Mouse (Mus musculus): Measurements from ENCODE around the gene Galp. TPM values are rescaled to one million over a fixed set of nuclear protein-coding genes. Genes with fewer than 3 reads are reported as not detected.
A peak's percentile ranks its signal among the peaks of the same experiment; 100 is the strongest.

The Galp gene
- polyA plus RNA-seq, 1 experiment from 2014 or later, result not detected

DNA sequence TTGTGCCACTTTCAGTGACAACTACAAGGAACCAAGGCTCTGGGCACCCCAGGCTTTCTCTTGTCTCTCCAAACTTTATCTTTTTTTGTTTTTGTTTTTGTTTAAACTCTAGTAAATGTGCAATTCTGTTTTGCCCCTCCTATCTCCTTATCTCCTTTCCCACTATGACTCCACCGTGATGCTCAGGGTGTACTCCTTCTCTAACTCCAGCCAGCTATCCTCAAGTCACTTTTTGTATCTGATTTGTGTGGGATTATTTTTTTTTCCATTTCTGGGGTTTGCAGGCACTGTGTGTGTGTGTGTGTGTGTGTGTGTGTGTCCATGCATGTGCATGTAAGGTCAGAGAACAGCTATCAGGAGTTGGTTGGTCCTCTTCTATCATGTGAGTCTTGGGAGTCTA is 39.4 kb upstream of the Galp start:
- H3K9ac ChIP-seq (ENCODE audit: low read length), result no peak overlapping the region
- no peak for ATAC-seq (ENCODE audit: insufficient read depth, low FRiP score)
- no peaks in the 10 kb centered on the region for H3K9me3 ChIP-seq (replicated peaks; ENCODE audit: control insufficient read depth, low read length)
- H3K4me2 ChIP-seq (ENCODE audit: low read depth, low read length), result no peak overlapping the region
- 59% methylated on average over 1 of the region's 1 CpGs for WGBS
- H3K27me3 ChIP-seq (ENCODE audit: control insufficient read depth, insufficient read depth, low read length), result no peaks in the 10 kb centered on the region
- H3K27ac ChIP-seq (ENCODE audit: low read length), result no peak overlapping the region
- H3K4me3 ChIP-seq (replicated peaks; ENCODE audit: low read length), result no peak overlapping the region
- peaks cover 21% of the 10 kb centered on the region for H3K4me1 ChIP-seq (ENCODE audit: control insufficient read depth, insufficient read depth, low read length)
- H3K36me3 ChIP-seq (ENCODE audit: control insufficient read depth, insufficient read depth, low read length), result no peaks in the 10 kb centered on the region

DNA sequence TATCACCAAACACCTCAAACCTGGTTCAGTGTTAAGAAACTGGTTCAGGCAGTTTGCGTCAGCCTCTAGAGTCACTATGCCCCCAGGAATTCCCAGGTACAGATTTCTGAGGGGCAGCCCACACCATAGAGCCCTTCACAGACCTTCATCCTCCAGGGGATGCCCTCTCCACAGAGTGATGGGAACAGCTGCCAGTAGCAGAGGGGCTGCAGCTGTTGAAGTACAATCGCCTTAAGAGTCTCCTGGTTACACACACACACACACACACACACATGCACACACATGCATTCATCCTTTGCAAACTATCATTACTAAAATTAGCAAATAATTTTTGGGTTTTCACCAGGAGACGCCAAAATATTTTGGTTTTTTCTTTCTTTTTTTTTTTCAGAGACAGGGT is 37.3 kb upstream of the Galp start:
- no peak overlapping the region for H3K4me2 ChIP-seq (ENCODE audit: low read depth, low read length)
- WGBS, result 74% methylated on average over 3 of the region's 3 CpGs
- H3K9ac ChIP-seq (ENCODE audit: low read length), result no peak overlapping the region
- no peak overlapping the region for H3K4me3 ChIP-seq (replicated peaks; ENCODE audit: low read length)
- H3K27ac ChIP-seq (ENCODE audit: low read length), result 0 out of 2 replicates have a peak overlapping the region, but pooled peaks have one; percentile 27
- no peaks in the 10 kb centered on the region for H3K9me3 ChIP-seq (replicated peaks; ENCODE audit: control insufficient read depth, low read length)
- H3K4me1 ChIP-seq (ENCODE audit: control insufficient read depth, insufficient read depth, low read length), result peaks cover 10% of the 10 kb centered on the region
- no peak for ATAC-seq (ENCODE audit: insufficient read depth, low FRiP score)
- no peaks in the 10 kb centered on the region for H3K36me3 ChIP-seq (ENCODE audit: control insufficient read depth, insufficient read depth, low read length)
- H3K27me3 ChIP-seq (ENCODE audit: control insufficient read depth, insufficient read depth, low read length), result no peaks in the 10 kb centered on the region

DNA sequence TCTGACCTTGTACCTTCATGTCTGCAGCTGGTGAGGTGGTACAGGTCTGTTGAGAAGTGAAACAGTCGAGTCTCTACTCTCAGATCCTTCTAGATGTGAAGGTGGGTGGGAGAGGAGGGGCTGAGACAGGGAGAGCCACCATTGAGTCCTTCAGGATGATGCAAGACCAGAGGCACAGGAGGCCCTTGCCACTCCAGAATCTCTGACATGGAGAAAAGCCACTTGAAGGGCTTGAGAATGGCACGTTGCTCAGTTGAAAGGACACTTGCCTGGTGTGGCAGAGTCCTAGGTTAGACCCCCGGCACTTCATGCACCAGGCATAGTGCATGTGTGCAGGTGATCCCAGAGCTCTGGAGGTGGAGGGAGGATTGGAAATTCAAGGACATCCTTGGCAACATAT is 35.3 kb upstream of the Galp start:
- Histone ChIP-seq H3K4me3 (replicated peaks; ENCODE audit: low read length) (no peak overlapping the region), H3K9ac (ENCODE audit: low read length) (no peak overlapping the region), H3K9me3 (replicated peaks; ENCODE audit: control insufficient read depth, low read length) (no peaks in the 10 kb centered on the region), H3K4me2 (ENCODE audit: low read depth, low read length) (no peak overlapping the region), H3K36me3 (ENCODE audit: control insufficient read depth, insufficient read depth, low read length) (no peaks in the 10 kb centered on the region), H3K27ac (ENCODE audit: low read length) (no peak overlapping the region), H3K27me3 (ENCODE audit: control insufficient read depth, insufficient read depth, low read length) (no peaks in the 10 kb centered on the region), H3K4me1 (ENCODE audit: control insufficient read depth, insufficient read depth, low read length) (peaks cover 5% of the 10 kb centered on the region)
- WGBS, result 52% methylated on average over 3 of the region's 3 CpGs
- ATAC-seq (ENCODE audit: insufficient read depth, low FRiP score), result no peak

DNA sequence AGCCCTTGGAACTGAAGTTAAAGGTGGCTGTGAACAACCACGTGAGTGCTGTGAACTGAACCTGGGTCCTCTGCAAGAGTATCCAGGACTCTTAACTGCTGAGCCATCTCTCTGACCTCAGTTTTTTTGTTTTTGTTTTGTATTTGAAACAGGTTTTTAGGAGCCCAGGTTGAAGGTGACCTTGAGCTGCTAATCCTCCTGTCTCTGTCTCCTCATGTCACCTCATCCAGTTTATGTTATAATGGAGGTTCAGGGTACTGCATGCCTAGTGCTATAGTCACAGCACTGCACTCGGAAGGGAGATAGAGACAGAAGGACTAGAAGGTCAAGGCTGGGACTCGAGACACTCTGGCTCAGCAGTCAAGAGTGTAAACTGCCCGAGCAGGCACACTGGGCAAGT is 34.7 kb upstream of the Galp start:
- H3K4me3 ChIP-seq (replicated peaks; ENCODE audit: low read length), result no peak overlapping the region
- no peaks in the 10 kb centered on the region for H3K9me3 ChIP-seq (replicated peaks; ENCODE audit: control insufficient read depth, low read length)
- H3K27ac ChIP-seq (ENCODE audit: low read length), result no peak overlapping the region
- no peaks in the 10 kb centered on the region for H3K4me1 ChIP-seq (ENCODE audit: control insufficient read depth, insufficient read depth, low read length)
- H3K9ac ChIP-seq (ENCODE audit: low read length), result no peak overlapping the region
- 77% methylated on average over 4 of the region's 4 CpGs for WGBS
- ATAC-seq (ENCODE audit: insufficient read depth, low FRiP score), result no peak
- H3K27me3 ChIP-seq (ENCODE audit: control insufficient read depth, insufficient read depth, low read length), result no peaks in the 10 kb centered on the region
- H3K36me3 ChIP-seq (ENCODE audit: control insufficient read depth, insufficient read depth, low read length), result no peaks in the 10 kb centered on the region
- H3K4me2 ChIP-seq (ENCODE audit: low read depth, low read length), result no peak overlapping the region

- Histone ChIP-seq H3K4me1 (ENCODE audit: control insufficient read depth, insufficient read depth, low read length) (no peaks in the 10 kb centered on the region), H3K27me3 (ENCODE audit: control insufficient read depth, insufficient read depth, low read length) (no peaks in the 10 kb centered on the region), H3K9me3 (replicated peaks; ENCODE audit: control insufficient read depth, low read length) (no peaks in the 10 kb centered on the region), H3K4me2 (ENCODE audit: low read depth, low read length) (no peak overlapping the region), H3K36me3 (ENCODE audit: control insufficient read depth, insufficient read depth, low read length) (no peaks in the 10 kb centered on the region), H3K9ac (ENCODE audit: low read length) (no peak overlapping the region), H3K27ac (ENCODE audit: low read length) (no peak overlapping the region), H3K4me3 (replicated peaks; ENCODE audit: low read length) (no peak overlapping the region)
- no peak for ATAC-seq (ENCODE audit: insufficient read depth, low FRiP score)
- 42% methylated on average over 5 of the region's 5 CpGs for WGBS
These were observed 32.2 kb upstream of the Galp start for GRCm38 (mm10) chr7:6164671-6165070.

DNA sequence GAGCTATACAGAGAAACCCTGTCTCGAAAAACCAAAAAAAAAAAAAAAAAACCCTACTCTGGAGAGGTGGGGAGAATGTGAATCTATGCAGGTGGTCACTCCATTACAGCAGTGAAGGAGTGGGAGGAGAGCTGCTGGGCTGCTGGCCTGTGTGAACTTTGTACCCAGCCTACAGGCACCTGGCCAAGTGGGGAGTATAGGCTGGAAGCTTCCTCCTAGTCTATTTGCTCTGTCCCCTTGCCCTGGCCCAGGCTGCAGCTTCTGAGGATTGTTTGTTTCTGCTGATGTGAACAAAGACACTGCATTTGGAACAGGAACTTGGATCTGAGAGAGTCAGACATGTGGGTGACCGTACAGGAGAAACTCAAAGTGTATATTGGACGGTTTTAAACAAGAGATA is 27.5 kb upstream of the Galp start:
- Histone ChIP-seq H3K27ac (ENCODE audit: low read length) (peak overlapping the region; percentile 79), H3K9me3 (replicated peaks; ENCODE audit: control insufficient read depth, low read length) (no peaks in the 10 kb centered on the region), H3K4me1 (ENCODE audit: control insufficient read depth, insufficient read depth, low read length) (peaks cover 7% of the 10 kb centered on the region; the same call in 1 of the 2 replicates), H3K4me3 (replicated peaks; ENCODE audit: low read length) (no peak overlapping the region), H3K4me2 (ENCODE audit: low read depth, low read length) (no peak overlapping the region), H3K9ac (ENCODE audit: low read length) (no peak overlapping the region), H3K36me3 (ENCODE audit: control insufficient read depth, insufficient read depth, low read length) (no peaks in the 10 kb centered on the region), H3K27me3 (ENCODE audit: control insufficient read depth, insufficient read depth, low read length) (no peaks in the 10 kb centered on the region)
- peak; percentile 45 for ATAC-seq (ENCODE audit: insufficient read depth, low FRiP score)
- WGBS, result 49% methylated on average over 3 of the region's 3 CpGs

DNA sequence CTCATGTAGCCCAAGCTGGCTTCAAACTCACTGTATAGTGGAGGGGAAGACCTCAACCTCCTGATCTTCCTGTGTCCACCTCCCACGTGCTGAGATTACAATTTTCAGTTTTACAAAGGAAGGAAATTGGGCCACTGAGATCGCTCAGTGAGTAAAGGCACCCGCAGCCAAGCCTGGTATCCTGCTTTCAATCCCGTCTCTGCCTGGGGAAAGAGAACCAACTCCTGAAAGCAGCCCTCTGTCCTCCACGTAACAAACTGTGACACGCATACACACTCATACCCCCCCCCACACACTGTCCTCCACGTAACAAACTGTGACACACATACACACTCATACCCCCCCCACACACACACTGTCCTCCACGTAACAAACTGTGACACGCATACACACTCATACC is 26.5 kb upstream of the Galp start:
- H3K9ac ChIP-seq (ENCODE audit: low read length), result no peak overlapping the region
- peaks cover 7% of the 10 kb centered on the region; the same call in 1 of the 2 replicates for H3K4me1 ChIP-seq (ENCODE audit: control insufficient read depth, insufficient read depth, low read length)
- no peaks in the 10 kb centered on the region for H3K9me3 ChIP-seq (replicated peaks; ENCODE audit: control insufficient read depth, low read length)
- no peak for ATAC-seq (ENCODE audit: insufficient read depth, low FRiP score)
- H3K27ac ChIP-seq (ENCODE audit: low read length), result no peak overlapping the region; the same call in 1 of the 2 replicates
- WGBS, result 73% methylated on average over 9 of the region's 9 CpGs
- H3K27me3 ChIP-seq (ENCODE audit: control insufficient read depth, insufficient read depth, low read length), result no peaks in the 10 kb centered on the region
- H3K36me3 ChIP-seq (ENCODE audit: control insufficient read depth, insufficient read depth, low read length), result no peaks in the 10 kb centered on the region
- H3K4me3 ChIP-seq (replicated peaks; ENCODE audit: low read length), result no peak overlapping the region
- no peak overlapping the region for H3K4me2 ChIP-seq (ENCODE audit: low read depth, low read length)

- Histone ChIP-seq H3K36me3 (ENCODE audit: control insufficient read depth, insufficient read depth, low read length) (no peaks in the 10 kb centered on the region), H3K4me1 (ENCODE audit: control insufficient read depth, insufficient read depth, low read length) (peaks cover 7% of the 10 kb centered on the region; the same call in 1 of the 2 replicates), H3K27ac (ENCODE audit: low read length) (peak overlapping the region; percentile 82), H3K4me2 (ENCODE audit: low read depth, low read length) (peak overlapping the region; percentile 67), H3K27me3 (ENCODE audit: control insufficient read depth, insufficient read depth, low read length) (no peaks in the 10 kb centered on the region), H3K9ac (ENCODE audit: low read length) (peak overlapping the region; percentile 65; the same call in 1 of the 2 replicates), H3K4me3 (replicated peaks; ENCODE audit: low read length) (peak overlapping the region; percentile 81; the same call in 1 of the 2 replicates), H3K9me3 (replicated peaks; ENCODE audit: control insufficient read depth, low read length) (no peaks in the 10 kb centered on the region)
- ATAC-seq (ENCODE audit: insufficient read depth, low FRiP score), result no peak
- 33% methylated on average over 6 of the region's 6 CpGs for WGBS
These were observed 26.0 kb upstream of the Galp start for GRCm38 (mm10) chr7:6170871-6171270.

GRCm38 (mm10) chr7:6171444-6172005 is 25.4 kb upstream of the Galp start:
- WGBS, result under 1% methylated on average over 24 of the region's 24 CpGs
- H3K4me1 ChIP-seq (ENCODE audit: control insufficient read depth, insufficient read depth, low read length), result peaks cover 7% of the 10 kb centered on the region; the same call in 1 of the 2 replicates
- peak overlapping the region; percentile 81 for H3K4me3 ChIP-seq (replicated peaks; ENCODE audit: low read length)
- peak overlapping the region; percentile 82 for H3K27ac ChIP-seq (ENCODE audit: low read length)
- ATAC-seq (ENCODE audit: insufficient read depth, low FRiP score), result peak; percentile 36
- no peaks in the 10 kb centered on the region for H3K36me3 ChIP-seq (ENCODE audit: control insufficient read depth, insufficient read depth, low read length)
- peak overlapping the region; percentile 65 for H3K9ac ChIP-seq (ENCODE audit: low read length)
- H3K27me3 ChIP-seq (ENCODE audit: control insufficient read depth, insufficient read depth, low read length), result no peaks in the 10 kb centered on the region
- H3K4me2 ChIP-seq (ENCODE audit: low read depth, low read length), result peak overlapping the region; percentile 67
- no peaks in the 10 kb centered on the region for H3K9me3 ChIP-seq (replicated peaks; ENCODE audit: control insufficient read depth, low read length)

Measured in stomach, embryonic 16.5 days (tissue).